Mouse (Mus musculus) brain, embryonic 14.5 days (tissue): ENCODE measurements around the gene Gm3476.
"Not testable (repeated sequence)": the region's sequence is repeated elsewhere in the genome, so short reads cannot be mapped to it uniquely, and the experiment has no call there.

ENCODE experiments used
- CTCF ChIP-seq: fragments of 200-500 bp; IDR thresholded peaks from 2 replicates; pipeline ENCODE4 v1.5.1; 2012; ENCODE audit warnings: inconsistent platforms, mild to moderate bottlenecking, moderate library complexity, borderline replicate concordance; ENCODE audit not compliant: insufficient read depth, insufficient read length; ENCODE audit errors: extremely low read depth
- POLR2A ChIP-seq: fragments of 200-500 bp; IDR thresholded peaks from 2 replicates; pipeline ENCODE4 v1.6.1; 2012; ENCODE audit warnings: mild to moderate bottlenecking, inconsistent platforms, borderline replicate concordance; ENCODE audit not compliant: poor library complexity, insufficient read depth, insufficient read length, severe bottlenecking; ENCODE audit errors: extremely low read depth

GRCm38 (mm10) chr14:6108272-6108925 is 17.2 kb downstream of the Gm3476 start, which contains the start of gene Gm3468:
- peak; percentile 41; the same call in 1 of the 2 replicates for TF ChIP-seq CTCF
- not testable (repeated sequence) for TF ChIP-seq POLR2A
